Mouse (Mus musculus) heart, embryonic 15.5 days (tissue): ENCODE results near the gene Gmpr2. TPM values are rescaled to one million over a fixed set of nuclear protein-coding genes. Genes with fewer than 3 reads are reported as not detected.
A peak's percentile ranks its signal among the peaks of the same experiment; 100 is the strongest.

Experiments
- ATAC-seq: fragments of 200-750 bp; cut with Nextera tagmentation; replicated peaks from 2 replicates; pipeline ENCODE4 v1.8.0; 2017; ENCODE audit warnings: low read depth, moderate TSS enrichment; ENCODE audit not compliant: insufficient number of reproducible peaks, insufficient read depth, low FRiP score
- H3K27ac ChIP-seq: fragments of 300-500 bp; sonication (generic); 2 replicates; pipeline ENCODE4 v1.5.1; 2015; ENCODE audit warnings: mild to moderate bottlenecking, inconsistent platforms
- H3K27me3 ChIP-seq: fragments of 300-500 bp; sonication (generic); 2 replicates; pipeline ENCODE4 v1.6.1; 2015; ENCODE audit warnings: inconsistent platforms
- H3K36me3 ChIP-seq: fragments of 300-500 bp; sonication (generic); 2 replicates; pipeline ENCODE4 v1.6.1; 2015; ENCODE audit warnings: mild to moderate bottlenecking, inconsistent platforms
- H3K4me1 ChIP-seq: fragments of 300-500 bp; sonication (generic); replicated peaks from 2 replicates; pipeline ENCODE4 v1.6.1; 2015; ENCODE audit warnings: inconsistent platforms
- H3K4me2 ChIP-seq: fragments of 300-500 bp; sonication (generic); 2 replicates; pipeline ENCODE4 v1.6.1; 2015; ENCODE audit warnings: inconsistent platforms, mild to moderate bottlenecking, moderate library complexity
- H3K4me3 ChIP-seq: fragments of 300-500 bp; sonication (generic); 2 replicates; pipeline ENCODE4 v1.5.1; 2015; ENCODE audit warnings: mild to moderate bottlenecking, inconsistent platforms
- H3K9ac ChIP-seq: fragments of 300-500 bp; sonication (generic); 2 replicates; pipeline ENCODE4 v1.6.1; 2015; ENCODE audit warnings: mild to moderate bottlenecking, inconsistent platforms
- H3K9me3 ChIP-seq: fragments of 300-500 bp; sonication (generic); replicated peaks from 2 replicates; pipeline ENCODE4 v1.6.1; 2016; ENCODE audit warnings: inconsistent platforms
- WGBS: fragments of 180-500 bp; shearing (Covaris S2); methylation state at CpG from one replicate; pipeline ENCODE4 v1.1.7; 2015; ENCODE audit warnings: mixed read lengths; 5-methylcytosine and 5-hydroxymethylcytosine counted together
- polyA plus RNA-seq: library from polyadenylated mRNA; unstranded; fragments of >200 nt; fragmentation: Nextera tagmentation; extraction: Ambion mirVana; gene quantifications from 2 replicates; pipeline ENCODE4 v1.2.1, GENCODE M21; 2015

The Gmpr2 gene
- polyA plus RNA-seq, 1 experiment from 2014 or later = 36.0 TPM

- peaks cover 21% of the 10 kb centered on the region for H3K4me1 ChIP-seq
- H3K36me3 ChIP-seq = peaks cover 20% of the 10 kb centered on the region
- H3K9ac ChIP-seq = peak overlapping the region; percentile 86
- H3K27ac ChIP-seq = peak overlapping the region; percentile 93
- no peak for ATAC-seq
- no peaks in the 10 kb centered on the region for H3K9me3 ChIP-seq
- 22% methylated on average over 17 of the region's 17 CpGs for WGBS
- H3K27me3 ChIP-seq = no peaks in the 10 kb centered on the region
- peak overlapping the region; percentile 78 for H3K4me2 ChIP-seq
- peak overlapping the region; percentile 93 for H3K4me3 ChIP-seq
Observed at GRCm38 (mm10) chr14:55644261-55644888, 27.4 kb upstream of the Gmpr2 start.

- no peak within 1 kb of the TSS for H3K4me3 ChIP-seq
- H3K4me1 ChIP-seq = peaks cover 6% of the 10 kb centered on the region
- WGBS = 91% methylated on average over 2 of the region's 2 CpGs
- H3K9ac ChIP-seq = no peak within 1 kb of the TSS
- no peak within 1 kb of the TSS for H3K4me2 ChIP-seq
- H3K27me3 ChIP-seq = no peaks in the 10 kb centered on the region
- no peak within 1 kb of the TSS for H3K27ac ChIP-seq
- no peaks in the 10 kb centered on the region for H3K36me3 ChIP-seq
- ATAC-seq = no peak
- H3K9me3 ChIP-seq = no peaks in the 10 kb centered on the region
Observed at GRCm38 (mm10) chr14:55649884-55650283, 21.9 kb upstream of the Gmpr2 start, which contains the start of gene Tssk4. Gene Tssk4 (plus strand): TSS chr14:55650184.

- H3K27ac ChIP-seq = no peak overlapping the region
- no peaks in the 10 kb centered on the region for H3K4me1 ChIP-seq
- H3K36me3 ChIP-seq = no peaks in the 10 kb centered on the region
- no peak overlapping the region for H3K4me3 ChIP-seq
- 73% methylated on average over 7 of the region's 7 CpGs for WGBS
- H3K4me2 ChIP-seq = no peak overlapping the region
- no peak overlapping the region for H3K9ac ChIP-seq
- no peaks in the 10 kb centered on the region for H3K9me3 ChIP-seq
- H3K27me3 ChIP-seq = no peaks in the 10 kb centered on the region
- ATAC-seq = no peak
Observed at GRCm38 (mm10) chr14:55651528-55651927, 20.2 kb upstream of the Gmpr2 start.

- ATAC-seq = 0 out of 2 replicates have a peak, but pooled peaks have one; percentile 64
- no peak overlapping the region for H3K4me3 ChIP-seq
- peaks cover 28% of the 10 kb centered on the region for H3K4me1 ChIP-seq
- 53% methylated on average over 3 of the region's 3 CpGs for WGBS
- no peak overlapping the region for H3K9ac ChIP-seq
- H3K4me2 ChIP-seq = peak overlapping the region; percentile 19
- H3K9me3 ChIP-seq = no peaks in the 10 kb centered on the region
- H3K27me3 ChIP-seq = no peaks in the 10 kb centered on the region
- peaks cover 17% of the 10 kb centered on the region for H3K36me3 ChIP-seq
- peak overlapping the region; percentile 83 for H3K27ac ChIP-seq
Observed at GRCm38 (mm10) chr14:55656935-55657334, 14.8 kb upstream of the Gmpr2 start.

- 83% methylated on average over 5 of the region's 5 CpGs for WGBS
- peak overlapping the region; percentile 83 for H3K27ac ChIP-seq
Observed at GRCm38 (mm10) chr14:55658011-55658410, 13.7 kb upstream of the Gmpr2 start.

GRCm38 (mm10) chr14:55659960-55660573, 11.7 kb upstream of the Gmpr2 start, which contains the start of gene Mdp1:
Gene Mdp1 (minus strand): TSS chr14:55660508.
- Histone ChIP-seq H3K4me3 (peak within 1 kb of the TSS; percentile 73), H3K9ac (peak within 1 kb of the TSS; percentile 65), H3K27ac (peak within 1 kb of the TSS; percentile 77), H3K4me1 (peaks cover 28% of the 10 kb centered on the region), H3K4me2 (peak within 1 kb of the TSS; percentile 58), H3K9me3 (no peaks in the 10 kb centered on the region), H3K36me3 (peaks cover 31% of the 10 kb centered on the region), H3K27me3 (no peaks in the 10 kb centered on the region)
- WGBS = under 1% methylated on average over 39 of the region's 39 CpGs
- peak; percentile 89 for ATAC-seq

More at GRCm38 (mm10) chr14:55658011-55658410, 13.7 kb upstream of the Gmpr2 start:
- Histone ChIP-seq H3K4me2 (no peak overlapping the region), H3K4me1 (peaks cover 28% of the 10 kb centered on the region), H3K36me3 (peaks cover 22% of the 10 kb centered on the region), H3K4me3 (no peak overlapping the region), H3K9me3 (no peaks in the 10 kb centered on the region), H3K27me3 (no peaks in the 10 kb centered on the region), H3K9ac (no peak overlapping the region)
- no peak for ATAC-seq

- H3K27me3 ChIP-seq = no peaks in the 10 kb centered on the region
- 49% methylated on average over 2 of the region's 2 CpGs for WGBS
- H3K4me1 ChIP-seq = peaks cover 28% of the 10 kb centered on the region
- peak overlapping the region; percentile 73 for H3K4me3 ChIP-seq
- no peak overlapping the region for H3K9ac ChIP-seq
- no peak for ATAC-seq
- H3K36me3 ChIP-seq = peaks cover 32% of the 10 kb centered on the region
- peak overlapping the region; percentile 77 for H3K27ac ChIP-seq
- H3K4me2 ChIP-seq = peak overlapping the region; percentile 58; the same call in 1 of the 2 replicates
- no peaks in the 10 kb centered on the region for H3K9me3 ChIP-seq
Observed at GRCm38 (mm10) chr14:55660636-55661035, 11.1 kb upstream of the Gmpr2 start.

GRCm38 (mm10) chr14:55671486-55671832, 282 bp upstream of the Gmpr2 start:
- Histone ChIP-seq H3K4me1 (peaks cover 18% of the 10 kb centered on the region), H3K36me3 (peaks cover 20% of the 10 kb centered on the region), H3K9ac (peak overlapping the region; percentile 71), H3K27me3 (no peaks in the 10 kb centered on the region), H3K4me3 (peak overlapping the region; percentile 74), H3K4me2 (peak overlapping the region; percentile 77), H3K9me3 (no peaks in the 10 kb centered on the region), H3K27ac (peak overlapping the region; percentile 83)
- under 1% methylated on average over 12 of the region's 12 CpGs for WGBS
- ATAC-seq = peak; percentile 41

- peak overlapping the region; percentile 77 for H3K4me2 ChIP-seq
- peak overlapping the region; percentile 74 for H3K4me3 ChIP-seq
- H3K36me3 ChIP-seq = peaks cover 28% of the 10 kb centered on the region
- H3K27me3 ChIP-seq = no peaks in the 10 kb centered on the region
- H3K9me3 ChIP-seq = no peaks in the 10 kb centered on the region
- peak overlapping the region; percentile 48; the same call in 1 of the 2 replicates for H3K9ac ChIP-seq
- peak overlapping the region; percentile 83; the same call in 1 of the 2 replicates for H3K27ac ChIP-seq
- H3K4me1 ChIP-seq = peaks cover 18% of the 10 kb centered on the region
- WGBS = 75% methylated on average over 7 of the region's 7 CpGs
- ATAC-seq = no peak
Observed at GRCm38 (mm10) chr14:55672741-55673060, 960 bp downstream of the Gmpr2 start.

GRCm38 (mm10) chr14:55677615-55678014, 5.9 kb downstream of the Gmpr2 start:
- Histone ChIP-seq H3K27ac (no peak overlapping the region), H3K9ac (no peak overlapping the region), H3K36me3 (peaks cover 51% of the 10 kb centered on the region), H3K4me1 (peaks cover 11% of the 10 kb centered on the region), H3K9me3 (no peaks in the 10 kb centered on the region), H3K4me2 (no peak overlapping the region), H3K27me3 (no peaks in the 10 kb centered on the region), H3K4me3 (no peak overlapping the region)
- ATAC-seq = no peak
- WGBS = 89% methylated on average over 4 of the region's 4 CpGs

- under 1% methylated on average over 66 of the region's 66 CpGs for WGBS
- peaks cover 37% of the 10 kb centered on the region for H3K36me3 ChIP-seq
- H3K4me3 ChIP-seq = peak within 1 kb of the TSS; percentile 82
Observed at GRCm38 (mm10) chr14:55681160-55682117, 9.7 kb downstream of the Gmpr2 start, which contains the start of gene Tinf2. Gene Tinf2 (minus strand): TSS chr14:55681820.

More at GRCm38 (mm10) chr14:55681160-55682117, 9.7 kb downstream of the Gmpr2 start, which contains the start of gene Tinf2:
- H3K9me3 ChIP-seq = no peaks in the 10 kb centered on the region
- H3K4me1 ChIP-seq = peaks cover 8% of the 10 kb centered on the region
- peak; percentile 96 for ATAC-seq
- peak within 1 kb of the TSS; percentile 87 for H3K27ac ChIP-seq
- peak within 1 kb of the TSS; percentile 87 for H3K9ac ChIP-seq
- no peaks in the 10 kb centered on the region for H3K27me3 ChIP-seq
- peak within 1 kb of the TSS; percentile 78 for H3K4me2 ChIP-seq
